Mouse (Mus musculus) G1E-ER4 (cell line): ENCODE measurements around the gene Kcnb1. TPM values are rescaled to one million over a fixed set of nuclear protein-coding genes. Genes with fewer than 3 reads are reported as not detected.

ENCODE experiments used
- GATA1 ChIP-seq: IDR thresholded peaks from one replicate; pipeline ENCODE4 v1.8.0; 2012; ENCODE audit warnings: low read length, inconsistent platforms
- polyA plus RNA-seq: library from polyadenylated mRNA; stranded (reverse); fragments of >175 nt; gene quantifications from 2 replicates; pipeline ENCODE4 v1.2.3, GENCODE M21; 2012

The Kcnb1 gene
- polyA plus RNA-seq, 1 experiment = 0.04 TPM

- TF ChIP-seq GATA1 = no peak
Measured at GRCm38 (mm10) chr2:167066528-167067516, 123.1 kb downstream of the Kcnb1 start.

- no peak for TF ChIP-seq GATA1
Measured at GRCm38 (mm10) chr2:167066031-167066430, 123.9 kb downstream of the Kcnb1 start.

GRCm38 (mm10) chr2:167064601-167065295 is 125.2 kb downstream of the Kcnb1 start:
- TF ChIP-seq GATA1 = no peak

- TF ChIP-seq GATA1 = no peak
Measured at GRCm38 (mm10) chr2:167063906-167064496, 126.0 kb downstream of the Kcnb1 start.

- TF ChIP-seq GATA1 = no peak
Measured at GRCm38 (mm10) chr2:167062965-167063880, 126.7 kb downstream of the Kcnb1 start, which contains the start of gene Znfx1. TSS of gene Znfx1 (minus strand) at chr2:167063015.

GRCm38 (mm10) chr2:167062497-167062911 is 127.5 kb downstream of the Kcnb1 start:
- TF ChIP-seq GATA1 = no peak

GRCm38 (mm10) chr2:167061381-167062034 is 128.4 kb downstream of the Kcnb1 start:
- no peak for TF ChIP-seq GATA1

GRCm38 (mm10) chr2:167060761-167061160 is 129.2 kb downstream of the Kcnb1 start:
- no peak for TF ChIP-seq GATA1

- TF ChIP-seq GATA1 = no peak
Measured at GRCm38 (mm10) chr2:167060360-167060759, 129.6 kb downstream of the Kcnb1 start.

- no peak for TF ChIP-seq GATA1
Measured at GRCm38 (mm10) chr2:167059960-167060359, 130.0 kb downstream of the Kcnb1 start.

GRCm38 (mm10) chr2:167059536-167059935 is 130.4 kb downstream of the Kcnb1 start:
- TF ChIP-seq GATA1 = no peak

- TF ChIP-seq GATA1 = no peak
Measured at GRCm38 (mm10) chr2:167058814-167059387, 131.1 kb downstream of the Kcnb1 start.

- TF ChIP-seq GATA1 = no peak
Measured at GRCm38 (mm10) chr2:167058201-167058600, 131.8 kb downstream of the Kcnb1 start.

- no peak for TF ChIP-seq GATA1
Measured at GRCm38 (mm10) chr2:167056942-167057323, 133.0 kb downstream of the Kcnb1 start.
